Mouse (Mus musculus) forebrain, embryonic 12.5 days (tissue): ENCODE measurements around the gene A630095N17Rik. TPM values are rescaled to one million over a fixed set of nuclear protein-coding genes. Genes with fewer than 3 reads are reported as not detected.
A peak's percentile ranks its signal among the peaks of the same experiment; 100 is the strongest.

ENCODE experiments used
- ATAC-seq: fragments of 200-750 bp; cut with Nextera tagmentation; 2 replicates; pipeline ENCODE4 v1.8.0; 2017; ENCODE audit warnings: moderate TSS enrichment; ENCODE audit not compliant: low FRiP score
- H3K27ac ChIP-seq: fragments of 300-500 bp; sonication (generic); 2 replicates; pipeline ENCODE4 v1.5.1; 2016; ENCODE audit warnings: mild to moderate bottlenecking
- H3K27me3 ChIP-seq: fragments of 300-500 bp; sonication (generic); 2 replicates; pipeline ENCODE4 v1.6.1; 2016; ENCODE audit warnings: mild to moderate bottlenecking
- H3K36me3 ChIP-seq: fragments of 300-500 bp; sonication (generic); replicated peaks from 2 replicates; pipeline ENCODE4 v1.6.1; 2016; ENCODE audit warnings: mild to moderate bottlenecking
- H3K4me1 ChIP-seq: fragments of 300-500 bp; sonication (generic); 2 replicates; pipeline ENCODE4 v1.6.1; 2016
- H3K4me2 ChIP-seq: fragments of 300-500 bp; sonication (generic); 2 replicates; pipeline ENCODE4 v1.6.1; 2016; ENCODE audit warnings: mild to moderate bottlenecking, moderate library complexity
- H3K4me3 ChIP-seq: fragments of 300-500 bp; sonication (generic); replicated peaks from 2 replicates; pipeline ENCODE4 v1.5.1; 2016; ENCODE audit warnings: mild to moderate bottlenecking
- H3K9ac ChIP-seq: fragments of 300-500 bp; sonication (generic); 2 replicates; pipeline ENCODE4 v1.6.1; 2016; ENCODE audit warnings: mild to moderate bottlenecking
- H3K9me3 ChIP-seq: fragments of 300-500 bp; sonication (generic); 2 replicates; pipeline ENCODE4 v1.6.1; 2016
- WGBS: fragments of 180-500 bp; shearing (Covaris S2); methylation state at CpG from one replicate; pipeline ENCODE4 v1.1.7; 2016; 5-methylcytosine and 5-hydroxymethylcytosine counted together
- microRNA-seq: library from miRNA; unstranded; fragments of <30 nt; microRNA quantifications from one replicate; pipeline ENCODE4, GENCODE M21; 2017
- polyA plus RNA-seq: library from polyadenylated mRNA; unstranded; fragments of >200 nt; fragmentation: Nextera tagmentation; extraction: Ambion mirVana; gene quantifications from 2 replicates; pipeline ENCODE4 v1.2.1, GENCODE M21; 2016

The A630095N17Rik gene
- polyA plus RNA-seq, 1 experiment from 2014 or later: not detected

DNA sequence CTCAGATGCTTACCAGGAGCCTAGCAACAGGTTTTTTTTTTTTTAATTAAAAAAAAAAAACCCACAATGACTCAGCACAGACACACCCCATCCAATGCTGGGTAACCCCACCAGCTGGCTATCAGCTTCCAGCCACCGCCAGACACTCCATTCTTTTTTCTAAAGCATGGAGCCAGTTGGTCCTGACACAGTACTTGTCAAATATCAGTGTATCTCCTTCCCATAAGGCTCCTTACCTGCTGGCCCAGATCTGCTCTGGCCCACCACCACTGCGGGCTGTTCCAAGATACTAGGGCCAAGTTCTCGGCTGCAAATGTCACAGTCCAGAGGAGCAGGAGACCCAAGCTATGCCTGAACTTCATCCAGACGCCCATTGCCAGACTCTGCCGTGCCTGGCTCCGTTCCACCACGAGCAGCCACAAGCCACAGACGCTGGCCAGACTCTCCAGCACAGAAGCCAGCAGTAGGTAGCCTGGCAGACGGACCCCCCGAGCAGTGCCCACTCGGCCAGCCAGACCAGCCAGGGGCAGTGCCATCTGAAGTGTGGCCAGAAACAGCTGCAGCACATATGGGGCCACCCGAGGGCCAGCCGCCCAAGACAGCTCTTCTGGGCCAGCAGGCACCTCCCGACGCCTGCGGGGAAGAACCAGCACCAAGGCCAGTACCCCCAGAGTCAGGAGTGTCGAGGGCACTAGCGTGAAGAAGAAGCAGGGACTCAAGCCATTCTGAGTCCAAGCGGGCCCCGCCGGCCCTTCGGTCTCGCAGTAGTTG, 52.4 kb downstream of the A630095N17Rik start:
- WGBS: 12% methylated on average over 23 of the region's 23 CpGs
- Histone ChIP-seq H3K4me1 (peaks cover 23% of the 10 kb centered on the region), H3K27ac (peak overlapping the region; percentile 56), H3K36me3 (peaks cover 51% of the 10 kb centered on the region), H3K4me3 (peak overlapping the region; percentile 60), H3K4me2 (peak overlapping the region; percentile 99), H3K9ac (peak overlapping the region; percentile 74), H3K27me3 (no peaks in the 10 kb centered on the region), H3K9me3 (no peaks in the 10 kb centered on the region)
- ATAC-seq: peak; percentile 57

Small RNA genes within 50 kb of the gene (microRNA-seq; reads per million reads assigned to microRNA genes)
- gene Gm27943: not detected

Other genes with a start within 250 kb of the A630095N17Rik start
- gene Nhej1, start 106.9 kb downstream of the A630095N17Rik start, polyA plus RNA-seq: 10.1 and 10.9 TPM in 2 replicates
- not detected in 2 replicates for gene Slc23a3, start 98.2 kb downstream of the A630095N17Rik start, polyA plus RNA-seq
- gene Cnppd1, start 89.4 kb downstream of the A630095N17Rik start, polyA plus RNA-seq: 48.1 and 50.5 TPM in 2 replicates
- gene Retreg2, start 89.3 kb downstream of the A630095N17Rik start, polyA plus RNA-seq: 63.5 and 70.6 TPM in 2 replicates
- gene Zfand2b, start 63.5 kb downstream of the A630095N17Rik start, polyA plus RNA-seq: 30.4 and 32.8 TPM in 2 replicates
- gene Abcb6, start 51.7 kb downstream of the A630095N17Rik start, polyA plus RNA-seq: 30.8 and 36.3 TPM in 2 replicates
- gene Ankzf1, start 40.0 kb downstream of the A630095N17Rik start, polyA plus RNA-seq: 21.5 and 23.4 TPM in 2 replicates
- gene Atg9a, start 39.9 kb downstream of the A630095N17Rik start, polyA plus RNA-seq: 29.1 and 29.9 TPM in 2 replicates
- 22.6 and 22.7 TPM in 2 replicates for gene Glb1l, start 21.3 kb downstream of the A630095N17Rik start, polyA plus RNA-seq
- 122 and 132 TPM in 2 replicates for gene Stk16, start 21.3 kb downstream of the A630095N17Rik start, polyA plus RNA-seq
- gene Tuba4a, start 12.2 kb downstream of the A630095N17Rik start, polyA plus RNA-seq: 8.1 and 9.1 TPM in 2 replicates
- 38.1 and 41.5 TPM in 2 replicates for gene Dnajb2, start 4.3 kb upstream of the A630095N17Rik start, polyA plus RNA-seq
- gene Ptprn, start 32.4 kb upstream of the A630095N17Rik start, polyA plus RNA-seq: 6.8 and 7.5 TPM in 2 replicates
- gene Resp18, start 46.3 kb upstream of the A630095N17Rik start, polyA plus RNA-seq: 29.2 and 32.8 TPM in 2 replicates
- 137 and 140 TPM in 2 replicates for gene Dnpep, start 85.9 kb upstream of the A630095N17Rik start, polyA plus RNA-seq
- gene Des, start 128.2 kb upstream of the A630095N17Rik start, polyA plus RNA-seq: 0.74 and 0.78 TPM in 2 replicates
- 10.0 and 11.3 TPM in 2 replicates for gene Speg, start 143.2 kb upstream of the A630095N17Rik start, polyA plus RNA-seq
- 54.8 and 55.8 TPM in 2 replicates for gene Gmppa, start 203.8 kb upstream of the A630095N17Rik start, polyA plus RNA-seq
- gene Asic4, start 218.3 kb upstream of the A630095N17Rik start, polyA plus RNA-seq: 6.4 and 8.2 TPM in 2 replicates
- gene Chpf, start 247.2 kb upstream of the A630095N17Rik start, polyA plus RNA-seq: 21.6 and 25.8 TPM in 2 replicates
- 20.8 and 24.1 TPM in 2 replicates for gene Tmem198, start 247.4 kb upstream of the A630095N17Rik start, polyA plus RNA-seq